Mouse (Mus musculus): ENCODE results near the gene Stx1b. TPM values are rescaled to one million over a fixed set of nuclear protein-coding genes. Genes with fewer than 3 reads are reported as not detected.

The Stx1b gene
- polyA plus RNA-seq, 1 experiment = 0.01 TPM

DNA sequence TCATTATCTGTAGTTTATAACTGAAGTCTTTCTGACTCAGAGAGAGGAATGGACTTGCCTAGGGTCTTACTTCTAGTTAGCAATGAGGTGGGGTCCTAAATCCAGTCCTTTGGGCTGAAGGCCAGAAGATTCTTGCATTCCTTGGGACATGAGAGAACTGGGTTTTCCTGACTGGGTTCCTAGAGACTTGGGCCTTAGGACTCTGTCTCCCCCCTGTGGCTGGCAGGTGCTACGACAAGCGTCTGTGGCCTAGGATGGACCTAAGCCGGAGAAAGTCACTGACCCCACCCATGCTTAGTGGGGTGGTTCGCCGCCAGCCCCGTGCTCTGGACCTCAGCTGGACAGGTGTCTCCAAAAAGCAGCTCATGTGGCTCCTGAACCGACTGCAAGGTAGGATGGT lies 63.3 kb downstream of the Stx1b start:
- H3ac ChIP-seq (ENCODE audit: control insufficient read depth, insufficient read length, low read depth) = no peak overlapping the region
- TF ChIP-seq MYOG (IDR thresholded peaks at IDR 0.05; ENCODE audit: control insufficient read depth, extremely low read depth, insufficient read length) (no peak), CTCF (IDR thresholded peaks at IDR 0.05; ENCODE audit: control insufficient read depth, insufficient read depth, insufficient read length) (peak; percentile 74), MAX (IDR thresholded peaks at IDR 0.05) (no peak), CEBPB (IDR thresholded peaks at IDR 0.05; ENCODE audit: low read depth) (no peak), USF1 (IDR thresholded peaks at IDR 0.05; ENCODE audit: low read depth) (no peak)
- H3K79me2 ChIP-seq (ENCODE audit: control insufficient read depth, insufficient read depth) = no peaks in the 10 kb centered on the region
- H3K79me3 ChIP-seq (ENCODE audit: low read depth) = no peaks in the 10 kb centered on the region
- H3K27me3 ChIP-seq (ENCODE audit: control insufficient read depth, insufficient read depth, insufficient read length) = no peaks in the 10 kb centered on the region
- no peak overlapping the region for H3K4me3 ChIP-seq (ENCODE audit: insufficient read depth, poor library complexity, severe bottlenecking)
- peaks cover 42% of the 10 kb centered on the region for H3K36me3 ChIP-seq (ENCODE audit: control insufficient read depth, insufficient read depth)

DNA sequence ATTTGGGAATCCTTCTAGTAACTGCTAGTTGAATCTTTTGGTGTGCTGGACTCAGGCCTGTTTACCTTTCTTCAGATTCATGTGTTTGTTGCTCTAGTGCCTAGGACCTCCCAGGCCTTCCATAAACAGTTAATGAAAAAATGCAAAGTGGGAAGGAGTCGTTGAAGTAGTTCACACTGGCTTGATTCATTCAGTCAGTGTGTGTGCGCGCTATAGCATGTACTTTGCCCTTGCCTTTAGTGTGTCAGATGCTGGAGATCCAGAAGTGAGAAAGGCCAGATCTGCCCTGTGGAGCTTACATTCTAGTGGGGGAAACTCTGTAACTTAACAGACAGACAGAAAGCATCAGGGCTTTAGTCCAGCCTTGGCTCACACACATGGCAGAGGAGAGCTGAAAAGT lies 63.9 kb downstream of the Stx1b start:
- Histone ChIP-seq H3K27me3 (ENCODE audit: control insufficient read depth, insufficient read depth, insufficient read length) (no peaks in the 10 kb centered on the region), H3K36me3 (ENCODE audit: control insufficient read depth, insufficient read depth) (peaks cover 36% of the 10 kb centered on the region), H3K79me2 (ENCODE audit: control insufficient read depth, insufficient read depth) (peaks cover 2% of the 10 kb centered on the region), H3K4me3 (ENCODE audit: insufficient read depth, poor library complexity, severe bottlenecking) (no peak overlapping the region), H3ac (ENCODE audit: control insufficient read depth, insufficient read length, low read depth) (no peak overlapping the region), H3K79me3 (ENCODE audit: low read depth) (no peaks in the 10 kb centered on the region)
- TF ChIP-seq CEBPB (IDR thresholded peaks at IDR 0.05; ENCODE audit: low read depth) = no peak

- H3K36me3 ChIP-seq (ENCODE audit: control insufficient read depth, insufficient read depth) = peaks cover 35% of the 10 kb centered on the region
- H3K79me3 ChIP-seq (ENCODE audit: low read depth) = no peaks in the 10 kb centered on the region
- H3K4me3 ChIP-seq (ENCODE audit: insufficient read depth, poor library complexity, severe bottlenecking) = no peak overlapping the region
- H3K27me3 ChIP-seq (ENCODE audit: control insufficient read depth, insufficient read depth, insufficient read length) = no peaks in the 10 kb centered on the region
- H3ac ChIP-seq (ENCODE audit: control insufficient read depth, insufficient read length, low read depth) = no peak overlapping the region
- TF ChIP-seq MYOD1 (IDR thresholded peaks at IDR 0.05; ENCODE audit: control insufficient read depth, insufficient read length, low read depth) = no peak
- no peak for TF ChIP-seq MAX (IDR thresholded peaks at IDR 0.05)
- TF ChIP-seq CTCF (IDR thresholded peaks at IDR 0.05; ENCODE audit: control insufficient read depth, insufficient read depth, insufficient read length) = no peak
- no peak for TF ChIP-seq MYOG (IDR thresholded peaks at IDR 0.05; ENCODE audit: control insufficient read depth, extremely low read depth, insufficient read length)
- no peak for TF ChIP-seq CEBPB (IDR thresholded peaks at IDR 0.05; ENCODE audit: low read depth)
- TF ChIP-seq FOSL1 (IDR thresholded peaks at IDR 0.05; ENCODE audit: insufficient read depth, low read length, poor library complexity, severe bottlenecking) = no peak
- TF ChIP-seq USF1 (IDR thresholded peaks at IDR 0.05; ENCODE audit: low read depth) = no peak
- peaks cover 9% of the 10 kb centered on the region for H3K79me2 ChIP-seq (ENCODE audit: control insufficient read depth, insufficient read depth)
These were observed 64.6 kb downstream of the Stx1b start for GRCm38 (mm10) chr7:127759716-127760115.

Other genes with a start within 250 kb of the Stx1b start
- 4.2 TPM for gene Ccdc189, start 236.0 kb downstream of the Stx1b start, polyA plus RNA-seq (2012; fragmentation: generic; extraction: Trizol)
- 29.7 TPM for gene Rnf40, start 235.8 kb downstream of the Stx1b start, polyA plus RNA-seq (2012; fragmentation: generic; extraction: Trizol)
- gene Zfp629, start 208.8 kb downstream of the Stx1b start, polyA plus RNA-seq (2012; fragmentation: generic; extraction: Trizol) = 5.2 TPM
- 132 TPM for gene Bcl7c, start 115.6 kb downstream of the Stx1b start, polyA plus RNA-seq (2012; fragmentation: generic; extraction: Trizol)
- gene Ctf1, start 111.8 kb downstream of the Stx1b start, polyA plus RNA-seq (2012; fragmentation: generic; extraction: Trizol) = 9.2 TPM
- 0.13 TPM for gene Ctf2, start 92.4 kb downstream of the Stx1b start, polyA plus RNA-seq (2012; fragmentation: generic; extraction: Trizol)
- gene Fbxl19, start 80.0 kb downstream of the Stx1b start, polyA plus RNA-seq (2012; fragmentation: generic; extraction: Trizol) = 26.9 TPM
- gene Orai3, start 54.7 kb downstream of the Stx1b start, polyA plus RNA-seq (2012; fragmentation: generic; extraction: Trizol) = 15.0 TPM
- 20.9 TPM for gene Setd1a, start 47.9 kb downstream of the Stx1b start, polyA plus RNA-seq (2012; fragmentation: generic; extraction: Trizol)
- gene Gm49388, start 38.9 kb downstream of the Stx1b start, polyA plus RNA-seq (2012; fragmentation: generic; extraction: Trizol) = 1.4 TPM
- gene Hsd3b7, start 23.9 kb downstream of the Stx1b start, polyA plus RNA-seq (2012; fragmentation: generic; extraction: Trizol) = 8.3 TPM
- gene Stx4a, start 255 bp downstream of the Stx1b start, polyA plus RNA-seq (2012; fragmentation: generic; extraction: Trizol) = 50.8 TPM
- 15.2 TPM for gene Zfp646, start 51.7 kb upstream of the Stx1b start, polyA plus RNA-seq (2012; fragmentation: generic; extraction: Trizol)
- 12.1 TPM for gene Zfp668, start 52.3 kb upstream of the Stx1b start, polyA plus RNA-seq (2012; fragmentation: generic; extraction: Trizol)
- gene Prss53, start 66.4 kb upstream of the Stx1b start, polyA plus RNA-seq (2012; fragmentation: generic; extraction: Trizol) = 0.50 TPM
- not detected for gene Gm21974, start 70.9 kb upstream of the Stx1b start, polyA plus RNA-seq (2012; fragmentation: generic; extraction: Trizol)
- 82.3 TPM for gene Vkorc1, start 71.1 kb upstream of the Stx1b start, polyA plus RNA-seq (2012; fragmentation: generic; extraction: Trizol)
- gene Bckdk, start 79.5 kb upstream of the Stx1b start, polyA plus RNA-seq (2012; fragmentation: generic; extraction: Trizol) = 52.4 TPM
- 18.7 TPM for gene Kat8, start 88.0 kb upstream of the Stx1b start, polyA plus RNA-seq (2012; fragmentation: generic; extraction: Trizol)
- gene Prss8, start 105.6 kb upstream of the Stx1b start, polyA plus RNA-seq (2012; fragmentation: generic; extraction: Trizol) = not detected
- gene Prss36, start 122.2 kb upstream of the Stx1b start, polyA plus RNA-seq (2012; fragmentation: generic; extraction: Trizol) = 4.7 TPM
- gene Fus, start 142.9 kb upstream of the Stx1b start, polyA plus RNA-seq (2012; fragmentation: generic; extraction: Trizol) = 468 TPM
- 0.16 TPM for gene Pycard, start 169.3 kb upstream of the Stx1b start, polyA plus RNA-seq (2012; fragmentation: generic; extraction: Trizol)
- gene Trim72, start 179.4 kb upstream of the Stx1b start, polyA plus RNA-seq (2012; fragmentation: generic; extraction: Trizol) = 0.83 TPM
- not detected for gene Itgam, start 238.1 kb upstream of the Stx1b start, polyA plus RNA-seq (2012; fragmentation: generic; extraction: Trizol)
- gene Gm49368, start 238.1 kb upstream of the Stx1b start, polyA plus RNA-seq (2012; fragmentation: generic; extraction: Trizol) = not detected

All from C2C12 (cell line).